Mouse (Mus musculus): ENCODE data around the gene Trim30c. TPM values are rescaled to one million over a fixed set of nuclear protein-coding genes. Genes with fewer than 3 reads are reported as not detected.

The Trim30c gene
- polyA plus RNA-seq, 1 experiment: not detected

Other genes with a start within 250 kb of the Trim30c start
- not detected for gene Olfm5, start 236.0 kb downstream of the Trim30c start, polyA plus RNA-seq (2012; fragmentation: generic; extraction: Trizol)
- gene Olfr648, start 217.4 kb downstream of the Trim30c start, polyA plus RNA-seq (2012; fragmentation: generic; extraction: Trizol): not detected
- gene Olfr649, start 204.9 kb downstream of the Trim30c start, polyA plus RNA-seq (2012; fragmentation: generic; extraction: Trizol): not detected
- not detected for gene Trim6, start 182.0 kb downstream of the Trim30c start, polyA plus RNA-seq (2012; fragmentation: generic; extraction: Trizol)
- 0.02 TPM for gene Trim34a, start 156.4 kb downstream of the Trim30c start, polyA plus RNA-seq (2012; fragmentation: generic; extraction: Trizol)
- not detected for gene Trim5, start 112.7 kb downstream of the Trim30c start, polyA plus RNA-seq (2012; fragmentation: generic; extraction: Trizol)
- gene Trim12a, start 85.4 kb downstream of the Trim30c start, polyA plus RNA-seq (2012; fragmentation: generic; extraction: Trizol): not detected
- gene Trim34b, start 71.4 kb downstream of the Trim30c start, polyA plus RNA-seq (2012; fragmentation: generic; extraction: Trizol): 0.05 TPM
- gene Trim12c, start 47.5 kb downstream of the Trim30c start, polyA plus RNA-seq (2012; fragmentation: generic; extraction: Trizol): 0.47 TPM
- gene Trim30b, start 31.0 kb downstream of the Trim30c start, polyA plus RNA-seq (2012; fragmentation: generic; extraction: Trizol): not detected
- gene Trim30a, start 64.4 kb upstream of the Trim30c start, polyA plus RNA-seq (2012; fragmentation: generic; extraction: Trizol): 0.02 TPM
- not detected for gene Trim30d, start 107.0 kb upstream of the Trim30c start, polyA plus RNA-seq (2012; fragmentation: generic; extraction: Trizol)
- gene Olfr651, start 149.3 kb upstream of the Trim30c start, polyA plus RNA-seq (2012; fragmentation: generic; extraction: Trizol): not detected
- gene Olfr652, start 160.1 kb upstream of the Trim30c start, polyA plus RNA-seq (2012; fragmentation: generic; extraction: Trizol): not detected
- gene Olfr653, start 176.5 kb upstream of the Trim30c start, polyA plus RNA-seq (2012; fragmentation: generic; extraction: Trizol): not detected
- not detected for gene Olfr654, start 186.2 kb upstream of the Trim30c start, polyA plus RNA-seq (2012; fragmentation: generic; extraction: Trizol)
- gene Olfr655, start 200.9 kb upstream of the Trim30c start, polyA plus RNA-seq (2012; fragmentation: generic; extraction: Trizol): not detected
- gene Olfr656, start 213.1 kb upstream of the Trim30c start, polyA plus RNA-seq (2012; fragmentation: generic; extraction: Trizol): not detected
- gene Olfr657, start 224.0 kb upstream of the Trim30c start, polyA plus RNA-seq (2012; fragmentation: generic; extraction: Trizol): not detected
- gene Olfr658, start 246.5 kb upstream of the Trim30c start, polyA plus RNA-seq (2012; fragmentation: generic; extraction: Trizol): not detected

Measured in myocyte (in vitro differentiated cells).